Mouse (Mus musculus) stomach, embryonic 16.5 days (tissue): Measurements from ENCODE around the gene Nanos2. TPM values are rescaled to one million over a fixed set of nuclear protein-coding genes. Genes with fewer than 3 reads are reported as not detected.
A peak's percentile ranks its signal among the peaks of the same experiment; 100 is the strongest.

Experiments used
- ATAC-seq: fragments of 200-750 bp; cut with Nextera tagmentation; 2 replicates; pipeline ENCODE4 v1.8.0; 2017; ENCODE audit warnings: moderate number of reproducible peaks, moderate TSS enrichment; ENCODE audit not compliant: insufficient read depth, low FRiP score
- H3K27ac ChIP-seq: fragments of 300-500 bp; sonication (generic); 2 replicates; pipeline ENCODE4 v1.5.1; 2014; ENCODE audit warnings: low read length
- H3K27me3 ChIP-seq: fragments of 300-500 bp; sonication (generic); 2 replicates; pipeline ENCODE4 v1.6.1; 2014; ENCODE audit warnings: low read length, control low read depth, mixed read lengths; ENCODE audit not compliant: control insufficient read depth, insufficient read depth
- H3K36me3 ChIP-seq: fragments of 300-500 bp; sonication (generic); 2 replicates; pipeline ENCODE4 v1.6.1; 2014; ENCODE audit warnings: low read length; ENCODE audit not compliant: control insufficient read depth, insufficient read depth
- H3K4me1 ChIP-seq: fragments of 300-500 bp; sonication (generic); 2 replicates; pipeline ENCODE4 v1.6.1; 2014; ENCODE audit warnings: low read length, control low read depth, mixed read lengths; ENCODE audit not compliant: control insufficient read depth, insufficient read depth
- H3K4me2 ChIP-seq: fragments of 300-500 bp; sonication (generic); 2 replicates; pipeline ENCODE4 v1.6.1; 2014; ENCODE audit warnings: low read depth, low read length, mixed read lengths
- H3K4me3 ChIP-seq: fragments of 300-500 bp; sonication (generic); replicated peaks from 2 replicates; pipeline ENCODE4 v1.5.1; 2014; ENCODE audit warnings: mild to moderate bottlenecking, low read length
- H3K9ac ChIP-seq: fragments of 300-500 bp; sonication (generic); 2 replicates; pipeline ENCODE4 v1.6.1; 2014; ENCODE audit warnings: low read length
- H3K9me3 ChIP-seq: fragments of 300-500 bp; sonication (generic); replicated peaks from 2 replicates; pipeline ENCODE4 v1.6.1; 2016; ENCODE audit warnings: low read length, control low read depth; ENCODE audit not compliant: control insufficient read depth
- WGBS: fragments of 180-500 bp; shearing (Covaris S2); extraction: QIAGEN DNeasy Blood & Tissue Kit; methylation state at CpG from one replicate; pipeline ENCODE4 v1.1.7; 2014; 5-methylcytosine and 5-hydroxymethylcytosine counted together
- polyA plus RNA-seq: library from polyadenylated mRNA; unstranded; fragments of >200 nt; fragmentation: Nextera tagmentation; extraction: Ambion mirVana; gene quantifications from 2 replicates; pipeline ENCODE4 v1.2.1, GENCODE M21; 2015

Gene Nanos2
- polyA plus RNA-seq, 1 experiment from 2014 or later: not detected

DNA sequence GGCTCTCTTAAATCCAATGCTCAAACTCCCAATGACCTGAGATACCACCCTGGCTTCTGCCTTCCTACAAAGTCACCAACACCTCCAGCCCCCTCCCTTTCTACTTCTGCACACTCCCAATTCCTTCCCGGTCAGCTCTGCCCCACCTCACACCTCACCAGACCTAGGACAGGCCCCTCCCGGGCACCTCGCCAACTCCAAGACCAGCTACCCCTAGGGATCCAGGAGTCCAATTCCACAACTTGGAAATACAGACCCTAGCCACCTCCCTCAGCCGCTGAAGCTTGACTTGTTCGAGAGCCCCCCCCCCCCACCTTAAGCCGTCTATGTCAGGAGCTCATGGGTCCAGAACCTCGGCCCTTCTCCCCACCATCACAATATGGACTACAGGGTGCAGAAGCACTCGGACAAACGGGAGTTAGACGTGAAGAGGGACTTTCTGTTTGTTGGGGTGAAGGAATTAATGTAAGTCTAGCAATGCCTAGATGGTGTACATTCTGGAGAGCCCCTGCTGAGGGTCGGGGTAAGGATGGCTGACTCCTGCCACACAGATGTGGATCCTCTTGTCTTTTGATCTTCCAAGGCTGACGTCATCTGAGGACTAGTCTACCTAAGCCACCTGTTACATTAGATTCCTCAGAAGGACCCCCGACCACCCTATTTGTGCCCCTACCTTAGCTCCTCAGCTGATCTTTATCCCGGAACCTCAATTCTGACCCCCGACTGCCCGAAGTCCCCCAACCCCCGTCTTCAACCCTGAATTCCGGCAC, 35.2 kb downstream of the Nanos2 start:
- peaks cover 28% of the 10 kb centered on the region for H3K27me3 ChIP-seq
- H3K9me3 ChIP-seq: no peaks in the 10 kb centered on the region
- no peaks in the 10 kb centered on the region for H3K36me3 ChIP-seq
- peaks cover 16% of the 10 kb centered on the region for H3K4me1 ChIP-seq
- H3K4me2 ChIP-seq: peak overlapping the region; percentile 38
- no peak for ATAC-seq
- H3K27ac ChIP-seq: peak overlapping the region; percentile 57
- WGBS: 42% methylated on average over 18 of the region's 18 CpGs
- peak overlapping the region; percentile 69 for H3K9ac ChIP-seq
- peak overlapping the region; percentile 94 for H3K4me3 ChIP-seq

DNA sequence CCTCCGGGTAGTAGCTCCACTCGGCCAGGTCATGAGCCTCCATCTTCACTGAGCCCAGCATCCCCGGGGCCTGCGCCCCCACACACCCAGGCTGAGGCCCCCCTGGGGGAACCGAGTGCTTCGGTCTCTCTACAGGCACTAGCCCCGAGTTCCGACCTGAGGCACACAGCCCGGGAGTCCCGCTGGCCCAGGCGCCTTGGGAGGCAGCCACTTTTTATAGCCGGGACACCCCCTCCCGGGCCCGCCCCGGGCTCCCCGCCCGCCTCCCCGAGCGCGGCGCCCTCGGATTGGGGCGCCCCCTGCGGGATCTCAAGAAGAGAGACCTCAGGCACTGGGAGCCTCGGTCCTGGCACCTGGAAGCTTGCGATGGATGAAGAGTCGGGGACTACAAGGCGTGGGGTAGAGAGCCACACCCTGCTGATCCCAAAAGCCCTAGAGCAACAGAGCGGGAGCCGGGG, 36.2 kb downstream of the Nanos2 start, which contains the start of gene Foxa3:
Gene Foxa3 (minus strand): TSS at position 182 of the 458 bp plus-strand sequence.
- Histone ChIP-seq H3K4me1 (peaks cover 18% of the 10 kb centered on the region), H3K27me3 (peaks cover 28% of the 10 kb centered on the region), H3K4me3 (peak within 1 kb of the TSS; percentile 94), H3K36me3 (no peaks in the 10 kb centered on the region), H3K9me3 (no peaks in the 10 kb centered on the region), H3K27ac (peak within 1 kb of the TSS; percentile 57), H3K9ac (peak within 1 kb of the TSS; percentile 95), H3K4me2 (peak within 1 kb of the TSS; percentile 68)
- 3% methylated on average over 30 of the region's 30 CpGs for WGBS
- ATAC-seq: peak; percentile 59

GRCm38 (mm10) chr7:19024096-19024506, 36.9 kb downstream of the Nanos2 start, which contains the start of gene Sympk:
Sympk (plus strand) TSS chr7:19024377.
- Histone ChIP-seq H3K4me3 (peak within 1 kb of the TSS; percentile 94), H3K4me1 (peaks cover 18% of the 10 kb centered on the region), H3K9ac (peak within 1 kb of the TSS; percentile 95), H3K27me3 (peaks cover 28% of the 10 kb centered on the region), H3K9me3 (no peaks in the 10 kb centered on the region), H3K36me3 (peaks cover 1% of the 10 kb centered on the region; the same call in 1 of the 2 replicates), H3K4me2 (peak within 1 kb of the TSS; percentile 68), H3K27ac (peak within 1 kb of the TSS; percentile 57)
- peak; percentile 94 for ATAC-seq
- 1% methylated on average over 49 of the region's 50 CpGs for WGBS

DNA sequence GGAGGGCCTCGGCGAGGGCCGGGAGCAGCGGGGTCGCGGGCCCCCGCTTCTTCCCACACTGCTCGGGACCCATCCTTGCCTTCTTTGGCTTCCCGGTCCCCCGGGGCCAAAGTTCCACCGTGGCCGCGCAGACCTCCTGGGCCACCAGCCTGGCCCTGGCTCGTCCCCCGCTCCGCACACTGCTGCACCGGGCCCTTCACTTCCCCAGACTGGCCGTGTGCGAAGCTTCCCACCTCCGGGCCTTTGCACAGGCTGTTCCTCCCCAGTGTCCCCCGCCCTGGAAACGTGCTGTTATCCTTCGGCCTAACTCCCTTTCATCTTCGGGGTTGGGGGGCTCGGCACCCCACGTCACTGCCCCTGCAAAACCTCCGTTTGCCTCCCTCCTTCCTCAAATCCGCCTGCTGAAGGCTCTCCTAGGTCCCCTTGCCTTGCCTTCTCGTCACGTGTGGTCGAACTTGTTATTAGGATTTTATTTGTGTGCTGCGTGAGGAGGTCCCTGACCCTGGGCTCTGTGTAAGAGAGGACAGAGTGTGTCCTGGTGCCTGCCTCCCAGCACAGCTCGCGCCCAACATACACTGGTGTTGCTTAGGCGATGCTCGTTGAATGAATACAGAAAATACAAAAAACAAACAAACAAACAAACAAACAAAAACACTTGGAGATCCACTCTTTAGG, 37.5 kb downstream of the Nanos2 start:
- under 1% methylated on average over 36 of the region's 36 CpGs for WGBS
- peak; percentile 18 for ATAC-seq
- Histone ChIP-seq H3K4me1 (peaks cover 18% of the 10 kb centered on the region), H3K27me3 (peaks cover 28% of the 10 kb centered on the region), H3K4me2 (peak overlapping the region; percentile 68), H3K27ac (peak overlapping the region; percentile 2; the same call in 1 of the 2 replicates), H3K4me3 (peak overlapping the region; percentile 94), H3K9me3 (no peaks in the 10 kb centered on the region), H3K9ac (peak overlapping the region; percentile 95), H3K36me3 (peaks cover 7% of the 10 kb centered on the region)

DNA sequence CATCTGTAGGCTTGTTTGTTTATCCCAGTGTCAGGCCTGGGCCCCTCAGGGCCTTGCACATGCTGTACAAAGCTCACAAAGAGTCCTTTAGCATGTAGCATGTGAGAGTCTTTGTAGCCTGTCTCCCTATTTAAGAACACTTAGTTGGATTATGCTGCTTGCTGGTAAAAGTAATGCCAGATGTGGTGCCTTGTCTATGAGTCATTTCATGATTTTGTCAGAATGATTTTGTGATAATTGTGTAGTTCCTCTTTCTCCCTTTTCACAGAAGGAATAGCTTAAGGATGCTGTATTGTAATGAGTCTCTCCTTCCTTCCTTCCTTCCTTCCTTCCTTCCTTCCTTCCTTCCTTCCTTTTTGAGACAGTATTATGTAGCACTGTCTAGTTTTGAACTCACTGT, 40.9 kb downstream of the Nanos2 start:
- ATAC-seq: no peak
- Histone ChIP-seq H3K4me2 (no peak overlapping the region), H3K27ac (no peak overlapping the region), H3K9ac (no peak overlapping the region), H3K4me3 (no peak overlapping the region), H3K9me3 (no peaks in the 10 kb centered on the region), H3K36me3 (peaks cover 24% of the 10 kb centered on the region), H3K4me1 (peaks cover 18% of the 10 kb centered on the region), H3K27me3 (peaks cover 6% of the 10 kb centered on the region; the same call in 1 of the 2 replicates)

DNA sequence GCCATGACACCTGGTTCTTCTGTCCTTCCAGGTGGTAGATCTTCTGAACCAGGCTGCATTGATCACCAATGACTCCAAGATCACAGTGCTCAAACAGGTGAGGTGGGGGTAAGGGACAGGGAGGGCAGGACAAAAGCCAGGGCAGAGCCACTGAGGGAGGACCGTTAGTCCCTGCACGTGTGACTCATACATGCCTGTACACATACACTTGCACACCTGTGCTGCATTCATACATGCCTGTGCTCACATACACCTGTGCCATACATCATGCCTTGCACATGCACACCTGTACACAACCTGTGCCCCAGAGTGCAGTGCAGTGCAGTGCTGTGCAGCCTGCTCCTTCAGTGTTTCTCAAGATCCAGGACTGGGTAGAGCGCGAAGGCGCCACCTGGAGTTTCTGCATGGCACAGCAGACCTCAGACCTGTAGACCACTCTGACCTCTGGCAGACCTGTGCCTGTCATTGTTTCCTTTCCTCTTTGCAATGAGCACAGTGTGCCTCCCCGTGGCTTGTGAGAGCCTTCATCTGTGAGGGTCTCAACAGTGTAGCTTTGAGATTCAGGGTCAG, 42.0 kb downstream of the Nanos2 start:
- Histone ChIP-seq H3K4me3 (no peak overlapping the region), H3K9me3 (no peaks in the 10 kb centered on the region), H3K9ac (no peak overlapping the region), H3K27me3 (no peaks in the 10 kb centered on the region), H3K36me3 (peaks cover 26% of the 10 kb centered on the region), H3K27ac (no peak overlapping the region), H3K4me1 (peaks cover 18% of the 10 kb centered on the region), H3K4me2 (no peak overlapping the region)
- WGBS: 61% methylated on average over 6 of the region's 6 CpGs
- ATAC-seq: peak; percentile 12; the same call in 1 of the 2 replicates

DNA sequence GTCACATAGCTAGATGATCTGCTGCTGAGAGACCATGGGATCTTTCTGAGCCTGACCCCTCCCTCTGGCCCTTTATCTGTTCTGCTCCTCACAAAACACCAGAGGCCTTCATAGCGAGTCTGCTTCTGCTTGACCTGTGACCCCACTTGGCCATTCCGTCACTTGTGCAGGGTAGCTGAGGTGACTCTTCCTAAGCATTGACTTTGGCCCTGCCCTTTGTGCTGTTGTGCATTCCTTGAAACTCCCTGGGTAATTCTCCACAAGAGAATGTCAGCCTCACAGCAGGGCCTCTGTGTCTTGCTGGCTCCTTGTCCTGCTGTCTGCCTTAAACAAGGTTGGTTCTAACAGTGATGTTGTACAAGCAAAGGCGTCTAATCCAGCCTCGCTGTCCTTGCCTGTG, 44.4 kb downstream of the Nanos2 start:
- H3K36me3 ChIP-seq: peaks cover 38% of the 10 kb centered on the region
- no peak overlapping the region for H3K4me2 ChIP-seq
- ATAC-seq: no peak
- no peaks in the 10 kb centered on the region for H3K27me3 ChIP-seq
- 83% methylated on average over 4 of the region's 4 CpGs for WGBS
- H3K9me3 ChIP-seq: no peaks in the 10 kb centered on the region
- H3K27ac ChIP-seq: no peak overlapping the region
- no peak overlapping the region for H3K4me3 ChIP-seq
- H3K9ac ChIP-seq: no peak overlapping the region
- H3K4me1 ChIP-seq: peaks cover 2% of the 10 kb centered on the region; the same call in 1 of the 2 replicates
